ENCODE assay signal across 9 mouse cellular contexts in genomic region chr2:147083471-147084365, GRCm38 (mm10). TPM values are rescaled to one million over a fixed set of nuclear protein-coding genes. Genes with fewer than 3 reads are reported as not detected.
DNase-seq lines count a peak whose midpoint lies in the region; ATAC-seq and TF ChIP-seq lines count a peak whose summit lies in the region.
"Had no signal": no experiment of that assay in that cellular context is flagged by ENCODE, and none has a peak within 500 bp of the region (broad histone marks: within the 10 kb centered on the region; RNA-seq: fewer than 3 reads in every experiment).

No protein-coding gene starts in this region.

- in situ Hi-C loops in ES-E14 (cut with MboI; ENCODE audit: low sequenced_read_pairs in 2 of 2, unreplicated experiment in 2 of 2): loop anchor here in 1 of 2 experiments (10.0 to 25.0 kb wide), 2 partner anchors 101 to 954 kb away; partner anchors contain the start of gene Foxa2

- H3K9ac ChIP-seq in ES-E14 (ENCODE audit: insufficient read depth, low read depth, low read length, poor library complexity, severe bottlenecking): peak overlapping the region; percentile 42; the same call in 1 of the 2 replicates
- no peak overlapping the region for H3K9ac ChIP-seq in embryonic facial prominence, embryonic 14.5 days (ENCODE audit: low read depth, low read length)
- no peak overlapping the region for H3K9ac ChIP-seq in limb, embryonic 12.5 days (replicated peaks)
- no peak overlapping the region for H3K9ac ChIP-seq in midbrain, embryonic 16.5 days (ENCODE audit: low read depth, low read length)

- H3K27me3 ChIP-seq in embryonic facial prominence, embryonic 14.5 days (replicated peaks; ENCODE audit: control insufficient read depth, insufficient read depth, low read length): peaks cover 90% of the 10 kb centered on the region
- H3K27me3 ChIP-seq in limb, embryonic 12.5 days: peaks cover 69% of the 10 kb centered on the region
- H3K27me3 ChIP-seq in midbrain, embryonic 16.5 days (ENCODE audit: control insufficient read depth, insufficient read depth, low read depth, low read length): peaks cover 53% of the 10 kb centered on the region

- no peaks in the 10 kb centered on the region for H3K36me3 ChIP-seq in ES-E14 (ENCODE audit: control insufficient read depth, insufficient read depth, low read length, poor library complexity, severe bottlenecking)
- no peaks in the 10 kb centered on the region for H3K36me3 ChIP-seq in embryonic facial prominence, embryonic 14.5 days (ENCODE audit: control insufficient read depth, insufficient read depth, low read length)
- H3K36me3 ChIP-seq in limb, embryonic 12.5 days: no peaks in the 10 kb centered on the region
- no peaks in the 10 kb centered on the region for H3K36me3 ChIP-seq in midbrain, embryonic 16.5 days (ENCODE audit: control insufficient read depth, insufficient read depth, low read length)

- peak; percentile 37; the same call in 1 of the 2 replicates for ATAC-seq in embryonic facial prominence, embryonic 14.5 days (ENCODE audit: low read depth)
- no peak; the same call in 1 of the 2 replicates for ATAC-seq in limb, embryonic 12.5 days (ENCODE audit: insufficient number of reproducible peaks, insufficient read depth, low FRiP score, low TSS enrichment, low read depth)
- ATAC-seq in midbrain, embryonic 16.5 days: peak; percentile 67

- peak overlapping the region; percentile 51 for H3K4me2 ChIP-seq in embryonic facial prominence, embryonic 14.5 days (ENCODE audit: low read depth, low read length)
- peak overlapping the region; percentile 52 for H3K4me2 ChIP-seq in limb, embryonic 12.5 days
- no peak overlapping the region for H3K4me2 ChIP-seq in midbrain, embryonic 16.5 days (ENCODE audit: low read length)

- peak; percentile 55 to 68 for DNase-seq in B cell, adult 2 months
- DNase-seq in ES-E14 (ENCODE audit: low read depth, low spot score): no peak
- DNase-seq in embryonic facial prominence, embryonic 14.5 days (ENCODE audit: low spot score): peak; percentile 27
- peak; percentile 11 for DNase-seq in heart, postnatal 4 days
- DNase-seq in thymus, postnatal 10 days (ENCODE audit: low spot score in 2 of 2): peak; percentile 5 to 15
- no peak for DNase-seq in layer of hippocampus, postnatal 14 days (ENCODE audit: low spot score in 2 of 2)

- H3K4me1 ChIP-seq in ES-E14 (ENCODE audit: control insufficient read depth in 2 of 2, insufficient read depth in 2 of 2, low read length in 2 of 2, poor library complexity in 1 of 2): no peaks in the 10 kb centered on the region; a peak in 2 of 4 replicates
- no peaks in the 10 kb centered on the region for H3K4me1 ChIP-seq in embryonic facial prominence, embryonic 14.5 days (ENCODE audit: control insufficient read depth, insufficient read depth, low read length)
- H3K4me1 ChIP-seq in limb, embryonic 12.5 days (replicated peaks): 0 out of 2 replicates have a peak, but pooled peaks cover 14% of the 10 kb centered on the region
- peaks cover 5% of the 10 kb centered on the region; the same call in 1 of the 2 replicates for H3K4me1 ChIP-seq in midbrain, embryonic 16.5 days (ENCODE audit: control insufficient read depth, insufficient read depth, low read length)

- 1% methylated on average over 46 of the region's 72 CpGs for WGBS in embryonic facial prominence, embryonic 14.5 days
- WGBS in limb, embryonic 12.5 days: 1% methylated on average over 71 of the region's 72 CpGs
- WGBS in midbrain, embryonic 16.5 days: under 1% methylated on average over 63 of the region's 72 CpGs

- H3K4me3 ChIP-seq in ES-E14 (ENCODE audit: insufficient read depth in 1 of 2, low read depth in 1 of 2, low read length in 2 of 2, poor library complexity in 1 of 2, severe bottlenecking in 1 of 2): peak overlapping the region; percentile 54 to 68
- H3K4me3 ChIP-seq in embryonic facial prominence, embryonic 14.5 days (ENCODE audit: low read depth, low read length): peak overlapping the region; percentile 36
- peak overlapping the region; percentile 35 for H3K4me3 ChIP-seq in limb, embryonic 12.5 days (replicated peaks)
- H3K4me3 ChIP-seq in midbrain, embryonic 16.5 days (ENCODE audit: low read depth, low read length): peak overlapping the region; percentile 33
- H3K4me3 ChIP-seq: left cerebral cortex, adult 2 months had no signal

- H3K27ac ChIP-seq in ES-E14 (ENCODE audit: insufficient read depth, low read depth, low read length, poor library complexity, severe bottlenecking): no peak overlapping the region
- no peak overlapping the region for H3K27ac ChIP-seq in embryonic facial prominence, embryonic 14.5 days (replicated peaks; ENCODE audit: low read depth, low read length)
- no peak overlapping the region for H3K27ac ChIP-seq in limb, embryonic 12.5 days
- H3K27ac ChIP-seq in midbrain, embryonic 16.5 days (ENCODE audit: low read length): peak overlapping the region; percentile 47; the same call in 1 of the 2 replicates
- H3K27ac ChIP-seq: left cerebral cortex, adult 2 months had no signal

- H3K9me3 ChIP-seq in ES-E14 (ENCODE audit: control insufficient read depth, insufficient read depth, low read depth, low read length): no peaks in the 10 kb centered on the region
- H3K9me3 ChIP-seq in embryonic facial prominence, embryonic 14.5 days (ENCODE audit: control insufficient read depth, low read length): no peaks in the 10 kb centered on the region
- H3K9me3 ChIP-seq in limb, embryonic 12.5 days: no peaks in the 10 kb centered on the region
- H3K9me3 ChIP-seq in midbrain, embryonic 16.5 days (replicated peaks; ENCODE audit: control insufficient read depth, low read length, poor library complexity, severe bottlenecking): no peaks in the 10 kb centered on the region

TF ChIP-seq in ES-E14, 5 proteins besides CTCF, POLR2A, EP300 and RAD21:
- TF ChIP-seq ZNF384 (IDR thresholded peaks at IDR 0.05; ENCODE audit: low read depth, low read length) (no peak), HCFC1 (IDR thresholded peaks at IDR 0.05; ENCODE audit: borderline replicate concordance, insufficient read depth, low read length) (no peak), ZC3H11A (IDR thresholded peaks at IDR 0.05; ENCODE audit: borderline replicate concordance, low read depth, low read length) (no peak)

RNA-seq across cellular contexts. Expression of gene Nkx2-4, which starts 1.5 kb away (rescaled TPM):
- total RNA-seq in ES-E14 (2012; rRNA removed): 0.31 and 0.42 TPM in 2 replicates
- polyA plus RNA-seq in embryonic facial prominence, embryonic 14.5 days (2014; fragmentation: Nextera tagmentation; extraction: Ambion mirVana): not detected in 2 replicates
- not detected for total RNA-seq in heart, postnatal 4 days (2021)
- not detected in 2 replicates for polyA plus RNA-seq in limb, embryonic 12.5 days (2016; fragmentation: Nextera tagmentation; extraction: Ambion mirVana)
- 0.30 and 0.94 TPM in 2 replicates for polyA plus RNA-seq in midbrain, embryonic 16.5 days (2015; fragmentation: Nextera tagmentation; extraction: Ambion mirVana)
- total RNA-seq in layer of hippocampus, postnatal 14 days (2021): not detected
- total RNA-seq: left cerebral cortex, adult 2 months had no signal

Comparison
In these comparisons a context has a peak if more than half of its experiments do, and no peak if none do; other contexts are left out.
1. DNase-seq: peak in B cell, adult 2 months (2 of 2), embryonic facial prominence, embryonic 14.5 days (single experiment), heart, postnatal 4 days (single experiment) and thymus, postnatal 10 days (2 of 2); none in ES-E14 (single experiment) and layer of hippocampus, postnatal 14 days (0 of 2).
2. Peak in every context shown above with its lines, with median percentiles within 50 percentile points of each other: H3K4me3 ChIP-seq.